Mouse (Mus musculus): ENCODE measurements at regions not wholly inside any gene's neighbourhood (a gene's known extent, or its start where the extent isn't known, plus 50 kb on each side); places are given as distances from the start of the nearest gene placed in this dataset.

DNA sequence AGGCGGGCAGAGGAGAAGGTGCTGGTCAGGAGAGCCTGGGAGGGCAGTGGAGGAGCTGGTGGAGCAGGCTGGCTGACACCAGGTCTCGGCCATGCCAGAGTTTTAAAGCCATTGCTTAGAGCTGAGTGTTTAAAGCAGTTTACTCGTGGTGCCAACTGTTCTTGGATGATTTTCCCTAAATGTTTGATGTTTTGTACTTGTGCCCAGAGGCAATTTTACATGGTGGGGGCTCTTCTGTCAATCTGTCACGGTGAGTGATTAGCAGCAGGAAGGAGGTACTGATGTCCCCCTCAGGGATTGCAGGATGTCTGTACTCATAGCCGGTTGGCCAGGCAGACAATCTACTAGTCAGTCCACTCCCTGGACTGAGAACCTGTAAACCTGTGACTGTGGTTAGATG lies 156.7 kb upstream of the 4931429L15Rik start:
- Histone ChIP-seq H3K9ac (no peak overlapping the region), H3K4me3 (no peak overlapping the region), H3K4me2 (replicated peaks) (no peak overlapping the region), H3K27me3 (no peaks in the 10 kb centered on the region), H3K27ac (no peak overlapping the region), H3K9me3 (no peaks in the 10 kb centered on the region), H3K4me1 (peaks cover 8% of the 10 kb centered on the region), H3K36me3 (no peaks in the 10 kb centered on the region)
- ATAC-seq (ENCODE audit: insufficient number of reproducible peaks, insufficient read depth, low FRiP score, low TSS enrichment), result no peak
- 29% methylated on average over 5 of the region's 5 CpGs for WGBS

DNA sequence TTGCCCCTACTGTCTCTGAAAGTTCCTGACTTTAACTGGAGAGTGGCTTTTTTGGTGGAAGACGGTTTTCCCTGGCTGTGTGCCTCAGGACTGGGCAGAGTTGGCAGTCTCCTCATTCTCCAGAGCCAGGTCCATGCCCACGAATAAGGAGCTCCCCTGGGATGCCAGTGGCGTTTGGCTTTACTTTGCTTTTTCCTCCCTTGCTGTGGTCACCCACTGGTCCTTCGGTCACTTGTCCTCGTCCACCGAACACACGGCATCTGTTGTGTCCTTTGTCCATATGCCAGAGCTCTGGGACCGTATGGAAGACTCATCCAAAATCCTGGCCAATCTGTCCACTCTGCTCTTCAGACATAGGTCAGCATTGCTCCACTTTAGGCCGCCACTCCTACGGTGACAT lies 153.9 kb upstream of the 4931429L15Rik start:
- peaks cover 18% of the 10 kb centered on the region for H3K4me1 ChIP-seq
- H3K4me2 ChIP-seq (replicated peaks), result no peak overlapping the region
- no peaks in the 10 kb centered on the region for H3K9me3 ChIP-seq
- H3K36me3 ChIP-seq, result no peaks in the 10 kb centered on the region
- no peak overlapping the region for H3K9ac ChIP-seq
- no peak overlapping the region for H3K27ac ChIP-seq
- WGBS, result 84% methylated on average over 10 of the region's 10 CpGs
- H3K4me3 ChIP-seq, result no peak overlapping the region
- no peaks in the 10 kb centered on the region for H3K27me3 ChIP-seq
- ATAC-seq (ENCODE audit: insufficient number of reproducible peaks, insufficient read depth, low FRiP score, low TSS enrichment), result no peak

DNA sequence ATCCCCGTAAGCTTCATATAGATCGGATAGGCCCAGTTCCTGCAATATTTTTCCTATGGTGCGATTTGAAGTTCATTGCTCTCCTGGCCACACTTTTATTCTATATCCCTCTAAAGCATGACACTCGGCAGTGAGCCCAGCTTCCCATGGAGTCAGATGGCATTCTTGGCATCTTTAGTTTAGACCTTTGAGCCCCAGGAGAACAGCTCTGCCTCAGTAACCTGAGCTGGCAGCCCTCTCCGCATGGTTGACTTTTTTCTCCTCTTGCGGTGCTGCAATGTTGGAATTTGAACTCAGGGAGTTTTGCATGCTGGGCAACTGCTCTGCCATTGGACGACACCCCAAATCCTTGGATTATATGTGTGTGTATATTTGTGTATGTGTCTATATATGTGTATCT lies 149.7 kb upstream of the 4931429L15Rik start:
- 54% methylated on average over 7 of the region's 7 CpGs for WGBS
- no peak overlapping the region for H3K9ac ChIP-seq
- no peak overlapping the region for H3K4me2 ChIP-seq (replicated peaks)
- H3K4me3 ChIP-seq, result no peak overlapping the region
- ATAC-seq (ENCODE audit: insufficient number of reproducible peaks, insufficient read depth, low FRiP score, low TSS enrichment), result no peak
- peaks cover 24% of the 10 kb centered on the region for H3K4me1 ChIP-seq
- H3K27me3 ChIP-seq, result no peaks in the 10 kb centered on the region
- no peaks in the 10 kb centered on the region for H3K36me3 ChIP-seq
- H3K27ac ChIP-seq, result no peak overlapping the region
- H3K9me3 ChIP-seq, result no peaks in the 10 kb centered on the region

DNA sequence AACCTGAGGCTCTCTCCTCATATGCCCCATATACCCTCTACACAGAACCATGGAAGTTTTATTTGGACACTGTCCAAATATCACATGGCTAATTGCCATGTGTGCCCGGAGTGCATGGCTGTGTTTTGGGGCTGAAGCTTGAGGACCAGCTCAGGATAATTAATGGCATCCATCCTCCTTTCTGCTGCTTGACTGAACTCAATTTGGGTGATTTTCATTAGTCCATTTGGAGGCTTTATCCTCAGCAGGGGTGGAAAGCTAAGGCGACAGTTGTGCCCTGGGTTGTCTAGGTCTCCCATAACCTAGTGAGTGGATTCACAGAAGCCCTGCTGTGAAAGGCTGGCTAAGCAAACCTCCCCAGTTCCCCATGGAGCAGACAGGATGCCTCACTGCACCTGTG lies 148.5 kb upstream of the 4931429L15Rik start:
- no peaks in the 10 kb centered on the region for H3K27me3 ChIP-seq
- H3K4me3 ChIP-seq, result no peak overlapping the region
- H3K4me1 ChIP-seq, result peaks cover 24% of the 10 kb centered on the region
- no peak for ATAC-seq (ENCODE audit: insufficient number of reproducible peaks, insufficient read depth, low FRiP score, low TSS enrichment)
- 25% methylated on average over 2 of the region's 2 CpGs for WGBS
- H3K4me2 ChIP-seq (replicated peaks), result no peak overlapping the region
- H3K9ac ChIP-seq, result no peak overlapping the region
- H3K27ac ChIP-seq, result no peak overlapping the region
- no peaks in the 10 kb centered on the region for H3K36me3 ChIP-seq
- H3K9me3 ChIP-seq, result no peaks in the 10 kb centered on the region

DNA sequence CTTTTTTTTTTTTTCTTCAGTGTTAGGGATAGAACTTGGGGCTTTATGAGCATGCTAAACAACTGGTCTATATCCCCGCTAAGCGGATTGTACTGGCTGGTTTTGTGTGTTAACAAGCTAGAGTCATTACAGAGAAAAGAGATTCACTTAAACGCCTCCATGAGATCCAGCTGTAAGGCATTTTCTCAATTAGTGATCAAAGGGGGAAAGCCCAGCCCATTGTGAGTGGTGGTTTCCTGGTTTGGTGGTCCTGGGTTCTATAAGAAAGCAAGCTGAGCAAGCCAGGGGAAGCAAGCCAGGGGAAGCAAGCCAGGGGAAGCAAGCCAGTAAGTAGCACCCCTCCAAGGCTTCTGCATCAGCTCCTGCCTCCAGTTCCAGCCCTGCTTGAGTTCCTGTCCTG lies 147.9 kb upstream of the 4931429L15Rik start:
- WGBS, result 19% methylated on average over 3 of the region's 3 CpGs
- H3K27me3 ChIP-seq, result no peaks in the 10 kb centered on the region
- H3K4me3 ChIP-seq, result no peak overlapping the region

DNA sequence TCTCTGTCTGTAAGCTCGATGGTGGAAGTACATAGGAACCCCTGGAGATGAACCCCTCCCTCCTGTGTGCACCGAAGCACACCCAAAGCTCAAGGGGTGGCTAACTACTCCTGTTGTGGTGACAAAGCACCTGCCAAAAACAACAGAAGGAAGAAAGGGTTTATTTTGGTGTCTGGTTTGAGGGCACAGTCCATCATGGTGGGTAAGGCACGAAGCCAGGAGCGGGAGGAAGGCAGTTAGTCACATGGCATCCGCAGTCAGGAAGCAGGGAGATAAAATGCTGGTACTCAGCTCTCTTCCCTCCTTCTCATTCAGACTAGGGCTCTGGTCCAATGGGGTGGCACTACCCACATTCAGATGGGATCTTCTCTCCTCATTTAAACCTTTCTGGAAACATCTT lies 142.9 kb upstream of the 4931429L15Rik start:
- Histone ChIP-seq H3K4me1 (no peaks in the 10 kb centered on the region), H3K4me3 (no peak overlapping the region), H3K4me2 (replicated peaks) (no peak overlapping the region), H3K9ac (no peak overlapping the region), H3K9me3 (no peaks in the 10 kb centered on the region), H3K36me3 (no peaks in the 10 kb centered on the region), H3K27me3 (no peaks in the 10 kb centered on the region), H3K27ac (no peak overlapping the region)
- WGBS, result 96% methylated on average over 5 of the region's 5 CpGs
- ATAC-seq (ENCODE audit: insufficient number of reproducible peaks, insufficient read depth, low FRiP score, low TSS enrichment), result no peak

More for the DNA sequence above, 147.9 kb upstream of the 4931429L15Rik start:
- Histone ChIP-seq H3K4me1 (peaks cover 24% of the 10 kb centered on the region), H3K27ac (no peak overlapping the region), H3K4me2 (replicated peaks) (no peak overlapping the region), H3K36me3 (no peaks in the 10 kb centered on the region), H3K9ac (no peak overlapping the region), H3K9me3 (no peaks in the 10 kb centered on the region)
- ATAC-seq (ENCODE audit: insufficient number of reproducible peaks, insufficient read depth, low FRiP score, low TSS enrichment), result no peak

DNA sequence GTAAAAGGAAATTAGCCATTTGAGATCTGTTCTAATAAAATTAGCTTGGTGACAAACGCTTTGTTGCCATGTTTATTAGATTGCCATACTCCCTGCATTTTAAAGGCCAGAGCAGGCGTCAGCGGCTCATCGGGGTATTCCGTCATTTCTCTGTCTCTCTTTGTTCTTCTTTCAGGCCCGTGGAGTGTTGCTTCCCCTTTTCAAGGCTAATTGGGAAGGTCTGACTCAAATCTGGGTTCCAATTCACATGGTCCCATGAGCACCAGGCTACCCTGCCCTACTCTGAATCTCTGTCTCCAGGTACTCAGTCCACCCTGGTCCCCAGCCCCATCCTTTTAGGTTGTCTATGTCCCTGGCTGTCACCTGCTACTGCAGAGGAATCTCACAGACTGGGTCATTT lies 138.2 kb upstream of the 4931429L15Rik start:
- 85% methylated on average over 6 of the region's 6 CpGs for WGBS
- Histone ChIP-seq H3K4me2 (replicated peaks) (no peak overlapping the region), H3K36me3 (no peaks in the 10 kb centered on the region), H3K27me3 (no peaks in the 10 kb centered on the region), H3K4me3 (no peak overlapping the region), H3K27ac (no peak overlapping the region), H3K9me3 (no peaks in the 10 kb centered on the region), H3K9ac (no peak overlapping the region), H3K4me1 (peaks cover 7% of the 10 kb centered on the region; the same call in 1 of the 2 replicates)
- no peak for ATAC-seq (ENCODE audit: insufficient number of reproducible peaks, insufficient read depth, low FRiP score, low TSS enrichment)

DNA sequence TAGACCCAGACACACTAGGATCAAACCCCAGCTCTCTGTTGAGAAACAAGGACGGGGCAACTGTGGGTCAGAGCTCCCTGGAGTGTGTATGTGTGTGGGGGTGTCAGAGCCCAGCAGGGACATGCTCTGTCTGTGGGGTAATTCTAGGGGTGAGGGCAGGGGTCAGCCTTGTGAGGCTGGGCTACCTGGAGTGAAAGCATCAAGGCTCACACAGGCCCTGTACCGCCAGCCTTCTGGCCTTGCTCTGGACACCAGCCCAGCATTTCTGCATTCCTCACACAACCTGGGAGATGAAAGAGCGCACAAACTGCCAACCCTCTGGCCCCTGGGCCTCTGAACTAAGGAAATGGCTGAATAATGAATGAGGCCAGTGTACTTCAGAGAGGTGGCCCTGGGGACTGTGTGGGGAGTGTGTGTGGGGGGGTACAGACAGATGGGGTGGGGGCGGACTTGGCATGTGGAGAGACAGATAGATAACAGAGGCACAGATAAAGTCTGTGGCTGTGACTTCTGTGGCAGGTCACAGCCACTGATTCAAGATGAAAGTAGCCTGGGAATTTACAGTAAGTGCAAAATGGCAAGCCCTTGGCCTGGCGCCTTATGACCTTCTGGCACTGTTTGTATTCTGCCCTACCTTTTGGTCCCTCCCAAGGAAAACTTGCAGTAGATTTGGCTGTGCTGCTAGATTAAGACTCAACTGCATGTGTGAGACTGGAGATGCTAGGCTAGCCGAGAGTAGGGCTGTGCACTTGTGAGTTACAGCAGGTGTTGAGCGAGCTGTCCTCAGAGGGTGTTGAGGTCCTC lies 135.2 kb upstream of the 4931429L15Rik start:
- no peak overlapping the region for H3K4me2 ChIP-seq (replicated peaks)
- no peaks in the 10 kb centered on the region for H3K36me3 ChIP-seq
- H3K4me1 ChIP-seq, result peaks cover 7% of the 10 kb centered on the region; the same call in 1 of the 2 replicates
- no peak overlapping the region for H3K4me3 ChIP-seq
- no peaks in the 10 kb centered on the region for H3K9me3 ChIP-seq
- no peak for ATAC-seq (ENCODE audit: insufficient number of reproducible peaks, insufficient read depth, low FRiP score, low TSS enrichment)
- no peaks in the 10 kb centered on the region for H3K27me3 ChIP-seq
- WGBS, result 52% methylated on average over 7 of the region's 7 CpGs
- no peak overlapping the region for H3K9ac ChIP-seq
- no peak overlapping the region for H3K27ac ChIP-seq

DNA sequence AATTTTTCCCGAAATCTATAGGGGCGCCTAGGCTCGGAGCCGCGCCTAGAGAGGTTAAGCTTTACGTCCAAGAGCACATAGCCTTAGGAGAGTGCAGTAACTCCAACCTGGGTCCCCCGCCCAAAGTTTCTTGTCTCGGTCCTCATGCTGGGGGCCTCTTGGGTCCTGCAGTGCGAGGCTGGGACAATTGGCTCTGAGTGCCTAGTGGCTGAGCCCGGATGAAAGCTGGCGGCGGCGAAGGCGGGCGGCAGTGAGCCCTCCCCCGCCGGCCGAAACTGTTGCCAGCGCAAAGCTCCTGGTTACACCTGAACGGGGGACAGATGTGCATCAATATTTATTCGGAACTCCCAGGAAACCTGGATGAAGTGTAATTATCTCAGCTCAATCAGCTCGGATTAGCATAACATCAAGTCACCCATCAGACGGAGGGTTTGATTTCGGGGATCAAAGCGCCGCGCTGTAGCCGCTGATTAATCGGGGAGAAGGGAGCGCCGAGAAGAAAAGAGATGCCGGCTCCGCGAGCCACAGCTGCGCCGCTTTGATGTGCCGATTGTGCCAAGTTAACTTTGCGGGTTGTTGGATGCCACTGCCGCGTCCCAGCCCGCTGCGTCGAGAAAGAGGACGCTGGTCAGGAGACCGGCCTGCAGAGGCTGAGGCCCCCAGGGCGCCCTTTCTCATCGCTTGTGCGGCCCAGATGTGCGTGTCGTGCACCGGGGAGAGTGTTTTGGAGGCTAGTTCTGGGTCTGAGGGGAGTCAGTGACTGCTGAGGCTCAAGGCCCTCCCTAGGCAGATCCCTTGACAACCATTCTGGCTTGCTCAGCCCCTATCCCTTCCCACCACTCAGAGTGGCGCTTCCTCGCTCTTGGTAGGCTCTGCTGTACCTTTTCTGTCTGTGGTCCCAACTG lies 123.7 kb upstream of the 4931429L15Rik start:
- peak overlapping the region; percentile 67 for H3K4me2 ChIP-seq (replicated peaks)
- H3K4me3 ChIP-seq, result peak overlapping the region; percentile 34
- peaks cover 8% of the 10 kb centered on the region for H3K4me1 ChIP-seq
- 0 out of 2 replicates have a peak, but pooled peaks have one; percentile 45 for ATAC-seq (ENCODE audit: insufficient number of reproducible peaks, insufficient read depth, low FRiP score, low TSS enrichment)
- peaks cover 46% of the 10 kb centered on the region for H3K27me3 ChIP-seq
- no peaks in the 10 kb centered on the region for H3K9me3 ChIP-seq
- H3K9ac ChIP-seq, result no peak overlapping the region
- H3K36me3 ChIP-seq, result no peaks in the 10 kb centered on the region
- under 1% methylated on average over 53 of the region's 53 CpGs for WGBS
- no peak overlapping the region for H3K27ac ChIP-seq

DNA sequence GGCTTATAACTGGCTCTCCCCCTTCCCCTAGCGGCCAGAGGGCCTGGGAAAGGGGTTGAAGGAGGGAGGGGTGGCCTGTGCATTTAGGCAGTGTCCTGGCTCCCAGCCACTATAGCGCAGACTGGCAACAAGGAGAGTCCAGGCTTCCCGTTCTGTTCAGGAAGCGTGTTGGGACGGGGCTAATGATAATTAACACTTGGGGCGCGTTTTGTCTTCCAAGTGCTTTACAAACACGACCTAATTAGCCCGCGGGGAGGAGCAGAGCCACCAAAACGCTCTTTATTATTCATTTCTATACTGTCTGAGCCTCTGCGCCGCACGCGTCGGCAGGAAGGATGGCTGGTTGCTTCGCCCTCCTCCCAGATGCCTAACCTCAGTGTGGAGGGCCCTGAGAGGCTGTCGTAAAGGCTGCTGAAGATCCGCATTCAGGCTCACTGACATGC lies 123.0 kb upstream of the 4931429L15Rik start:
- H3K4me2 ChIP-seq (replicated peaks), result peak overlapping the region; percentile 67
- H3K4me3 ChIP-seq, result peak overlapping the region; percentile 34
- H3K36me3 ChIP-seq, result no peaks in the 10 kb centered on the region
- H3K9ac ChIP-seq, result no peak overlapping the region
- H3K27ac ChIP-seq, result no peak overlapping the region
- ATAC-seq (ENCODE audit: insufficient number of reproducible peaks, insufficient read depth, low FRiP score, low TSS enrichment), result no peak
- H3K4me1 ChIP-seq, result peaks cover 8% of the 10 kb centered on the region
- WGBS, result 2% methylated on average over 19 of the region's 19 CpGs
- H3K9me3 ChIP-seq, result no peaks in the 10 kb centered on the region
- peaks cover 46% of the 10 kb centered on the region for H3K27me3 ChIP-seq

DNA sequence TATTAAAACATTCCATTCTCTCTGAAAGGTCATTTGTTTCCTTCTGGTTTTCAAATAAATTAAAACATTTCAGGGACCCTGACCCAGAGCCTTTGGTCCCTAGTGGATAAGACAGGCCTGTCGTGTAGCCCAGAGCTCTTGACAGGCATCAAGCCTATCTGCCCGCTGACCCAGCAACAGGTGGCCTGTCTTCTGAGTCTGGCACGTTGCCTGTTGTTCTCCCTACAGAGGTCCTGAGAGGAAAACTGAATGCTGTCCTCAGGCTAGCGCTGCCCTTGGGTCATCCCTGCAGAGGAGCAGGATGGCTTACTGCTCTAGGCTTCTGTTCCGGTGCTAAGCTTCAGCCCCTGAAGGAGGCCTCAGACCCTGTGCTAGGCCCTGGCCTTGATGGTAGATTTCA lies 120.4 kb upstream of the 4931429L15Rik start:
- Histone ChIP-seq H3K4me1 (peaks cover 8% of the 10 kb centered on the region), H3K27me3 (peaks cover 42% of the 10 kb centered on the region), H3K9me3 (peaks cover 4% of the 10 kb centered on the region; the same call in 1 of the 2 replicates), H3K27ac (no peak overlapping the region), H3K9ac (no peak overlapping the region), H3K4me2 (replicated peaks) (no peak overlapping the region), H3K36me3 (no peaks in the 10 kb centered on the region), H3K4me3 (no peak overlapping the region)
- no peak for ATAC-seq (ENCODE audit: insufficient number of reproducible peaks, insufficient read depth, low FRiP score, low TSS enrichment)
- 65% methylated on average over 5 of the region's 5 CpGs for WGBS

DNA sequence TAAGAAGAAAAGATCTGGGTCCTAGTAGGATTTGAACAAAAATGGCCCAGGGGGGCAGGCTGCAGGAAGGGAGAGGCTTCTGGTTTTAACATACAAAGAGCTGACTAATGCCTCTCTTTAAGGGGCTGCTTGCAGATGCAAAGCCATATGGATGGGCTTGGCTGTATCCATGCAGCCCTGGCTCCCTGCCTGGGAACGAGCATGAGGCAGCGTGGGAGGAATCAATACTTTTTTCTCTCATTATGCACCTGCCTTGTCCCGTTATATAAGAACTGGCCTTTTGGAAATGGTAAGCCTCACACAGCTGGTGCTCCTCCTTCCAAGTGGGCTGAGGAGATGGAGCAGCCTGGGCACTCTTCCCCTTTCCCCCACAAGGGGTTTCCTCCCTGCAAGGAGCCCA lies 114.9 kb upstream of the 4931429L15Rik start:
- Histone ChIP-seq H3K4me3 (no peak overlapping the region), H3K4me2 (replicated peaks) (no peak overlapping the region), H3K9ac (no peak overlapping the region), H3K27ac (no peak overlapping the region), H3K36me3 (no peaks in the 10 kb centered on the region), H3K4me1 (no peaks in the 10 kb centered on the region), H3K9me3 (peaks cover 10% of the 10 kb centered on the region; the same call in 1 of the 2 replicates), H3K27me3 (no peaks in the 10 kb centered on the region)
- no peak for ATAC-seq (ENCODE audit: insufficient number of reproducible peaks, insufficient read depth, low FRiP score, low TSS enrichment)
- WGBS, result 85% methylated on average over 3 of the region's 3 CpGs
